Comparison of ENCODE assay signal across 10 mouse cellular contexts in genomic region chr8:122329553-122330239, GRCm38 (mm10). TPM values are rescaled to one million over a fixed set of nuclear protein-coding genes. Genes with fewer than 3 reads are reported as not detected.
DNase-seq lines count a peak whose midpoint lies in the region; ATAC-seq and TF ChIP-seq lines count a peak whose summit lies in the region.
"Had no signal": no experiment of that assay in that cellular context is flagged by ENCODE, and none has a peak within 500 bp of the region (broad histone marks: within the 10 kb centered on the region; RNA-seq: fewer than 3 reads in every experiment).

No protein-coding gene starts in this region.

- no peak for DNase-seq in hindbrain, embryonic 14.5 days (ENCODE audit: low spot score)
- no peak for DNase-seq in liver, postnatal 0 days
- DNase-seq in stomach, postnatal 0 days (ENCODE audit: low spot score) = no peak
- DNase-seq in cerebellum, adult 8-10 months = no peak
- no peak for DNase-seq in testis, postnatal 14 days (ENCODE audit: low spot score)
- DNase-seq: layer of hippocampus, adult 9-11 months had no signal

- H3K27ac ChIP-seq in hindbrain, embryonic 14.5 days = 0 out of 2 replicates have a peak overlapping the region, but pooled peaks have one; percentile 23
- H3K27ac ChIP-seq in liver, postnatal 0 days (ENCODE audit: low read depth) = peak overlapping the region; percentile 64
- H3K27ac ChIP-seq in stomach, postnatal 0 days (replicated peaks) = peak overlapping the region; percentile 74

- peaks cover 98% of the 10 kb centered on the region for H3K4me1 ChIP-seq in megakaryocyte, embryonic 14.5 days
- H3K4me1 ChIP-seq in hindbrain, embryonic 14.5 days (replicated peaks; ENCODE audit: control insufficient read depth, insufficient read depth, low read length) = peaks cover 15% of the 10 kb centered on the region
- H3K4me1 ChIP-seq in liver, postnatal 0 days (ENCODE audit: insufficient read depth) = peaks cover 55% of the 10 kb centered on the region
- no peaks in the 10 kb centered on the region for H3K4me1 ChIP-seq in stomach, postnatal 0 days (replicated peaks; ENCODE audit: control insufficient read depth, insufficient read depth)

- no peak overlapping the region for H3K9ac ChIP-seq in hindbrain, embryonic 14.5 days
- H3K9ac ChIP-seq in liver, postnatal 0 days (replicated peaks) = peak overlapping the region; percentile 55
- no peak overlapping the region for H3K9ac ChIP-seq in stomach, postnatal 0 days (ENCODE audit: low read length)

- TF ChIP-seq CTCF in liver, postnatal 0 days (IDR thresholded peaks at IDR 0.05; ENCODE audit: low read depth) = no peak
- no peak for TF ChIP-seq CTCF in stomach, postnatal 0 days (IDR thresholded peaks at IDR 0.05; ENCODE audit: low read depth)

- peak; percentile 89 for TF ChIP-seq EP300 in liver, postnatal 0 days (IDR thresholded peaks at IDR 0.05; ENCODE audit: low read depth)
- TF ChIP-seq EP300 in stomach, postnatal 0 days (optimal IDR thresholded peaks at IDR 0.05) = no peak

- WGBS in hindbrain, embryonic 14.5 days = 54% methylated on average over 22 of the region's 22 CpGs
- 52% methylated on average over 22 of the region's 22 CpGs for whole genome bisulfite sequencing in liver, postnatal 0 days (ENCODE audit: insufficient replicate concordance)
- 76% methylated on average over 22 of the region's 22 CpGs for WGBS in stomach, postnatal 0 days

- no peak for ATAC-seq in megakaryocyte, adult 5-6 weeks (ENCODE audit: poor library complexity, severe bottlenecking)
- no peak for ATAC-seq in hindbrain, embryonic 14.5 days (ENCODE audit: low FRiP score)
- peak; percentile 10 for ATAC-seq in liver, postnatal 0 days
- no peak for ATAC-seq in stomach, postnatal 0 days (ENCODE audit: low FRiP score, low TSS enrichment)
- ATAC-seq: Patski had no signal

- H3K9me3 ChIP-seq in megakaryocyte, embryonic 14.5 days = no peaks in the 10 kb centered on the region
- no peaks in the 10 kb centered on the region for H3K9me3 ChIP-seq in hindbrain, embryonic 14.5 days (ENCODE audit: control insufficient read depth, low read length)
- H3K9me3 ChIP-seq in liver, postnatal 0 days (ENCODE audit: low read length) = no peaks in the 10 kb centered on the region
- no peaks in the 10 kb centered on the region for H3K9me3 ChIP-seq in stomach, postnatal 0 days (ENCODE audit: control insufficient read depth, low read length)

- H3K4me2 ChIP-seq in hindbrain, embryonic 14.5 days (replicated peaks) = no peak overlapping the region
- peak overlapping the region; percentile 50 for H3K4me2 ChIP-seq in liver, postnatal 0 days (ENCODE audit: low read depth, low read length)
- H3K4me2 ChIP-seq in stomach, postnatal 0 days (replicated peaks; ENCODE audit: low read depth) = no peak overlapping the region

- peak overlapping the region; percentile 78 for H3K4me3 ChIP-seq in megakaryocyte, embryonic 14.5 days (replicated peaks)
- H3K4me3 ChIP-seq in hindbrain, embryonic 14.5 days (replicated peaks; ENCODE audit: low read length) = no peak overlapping the region
- H3K4me3 ChIP-seq in liver, postnatal 0 days (ENCODE audit: low read depth, low read length) = no peak overlapping the region
- no peak overlapping the region for H3K4me3 ChIP-seq in stomach, postnatal 0 days (ENCODE audit: low read depth, low read length)

- peaks cover 97% of the 10 kb centered on the region for H3K36me3 ChIP-seq in megakaryocyte, embryonic 14.5 days (replicated peaks; ENCODE audit: low read length)
- H3K36me3 ChIP-seq in hindbrain, embryonic 14.5 days (replicated peaks; ENCODE audit: control insufficient read depth, insufficient read depth) = no peaks in the 10 kb centered on the region
- H3K36me3 ChIP-seq in liver, postnatal 0 days (replicated peaks; ENCODE audit: insufficient read depth, low read length) = peaks cover 66% of the 10 kb centered on the region
- H3K36me3 ChIP-seq in stomach, postnatal 0 days (ENCODE audit: control insufficient read depth, insufficient read depth, low read length) = no peaks in the 10 kb centered on the region; the same call in 1 of the 2 replicates

- no peaks in the 10 kb centered on the region for H3K27me3 ChIP-seq in megakaryocyte, embryonic 14.5 days (replicated peaks)
- peaks cover 11% of the 10 kb centered on the region for H3K27me3 ChIP-seq in hindbrain, embryonic 14.5 days (ENCODE audit: control insufficient read depth, insufficient read depth, low read length)
- H3K27me3 ChIP-seq in liver, postnatal 0 days (ENCODE audit: insufficient read depth, low read length) = no peaks in the 10 kb centered on the region
- no peaks in the 10 kb centered on the region for H3K27me3 ChIP-seq in stomach, postnatal 0 days (ENCODE audit: control insufficient read depth, insufficient read depth, low read length)
- H3K27me3 ChIP-seq: Patski had no signal

RNA-seq across cellular contexts. Expression of gene Trhr2, which starts 30.9 kb away (rescaled TPM):
- polyA plus RNA-seq in megakaryocyte, embryonic 14.5 days (2012; ENCODE audit: insufficient read depth, low replicate concordance) = 1.8 TPM in 1 of 2 replicates, not detected in the other
- not detected in 2 replicates for total RNA-seq in megakaryocyte, adult 5-6 weeks (2015)
- not detected in 2 replicates for total RNA-seq in megakaryocyte, adult 5-6 weeks (2017)
- 0.21 TPM in 1 of 2 replicates, not detected in the other for polyA plus RNA-seq in hindbrain, embryonic 14.5 days (2014; fragmentation: Nextera tagmentation; extraction: Ambion mirVana)
- not detected in 2 replicates for polyA plus RNA-seq in liver, postnatal 0 days (2015; fragmentation: Nextera tagmentation; extraction: Ambion mirVana)
- not detected in 2 replicates for polyA plus RNA-seq in stomach, postnatal 0 days (2015; fragmentation: Nextera tagmentation; extraction: Ambion mirVana)
- total RNA-seq: granulocyte monocyte progenitor cell, adult 5-6 weeks had no signal

RNA-seq across cellular contexts. Expression of gene Zc3h18, which starts 46.7 kb away (rescaled TPM):
- polyA plus RNA-seq in megakaryocyte, embryonic 14.5 days (2012; ENCODE audit: insufficient read depth, low replicate concordance) = 80.4 and 130 TPM in 2 replicates
- total RNA-seq in megakaryocyte, adult 5-6 weeks (2015) = 19.6 and 22.0 TPM in 2 replicates
- total RNA-seq in megakaryocyte, adult 5-6 weeks (2017) = 50.2 and 63.1 TPM in 2 replicates
- polyA plus RNA-seq in hindbrain, embryonic 14.5 days (2014; fragmentation: Nextera tagmentation; extraction: Ambion mirVana) = 22.9 and 23.4 TPM in 2 replicates
- 12.8 and 15.6 TPM in 2 replicates for polyA plus RNA-seq in liver, postnatal 0 days (2015; fragmentation: Nextera tagmentation; extraction: Ambion mirVana)
- 19.4 and 19.8 TPM in 2 replicates for polyA plus RNA-seq in stomach, postnatal 0 days (2015; fragmentation: Nextera tagmentation; extraction: Ambion mirVana)

RNA-seq across cellular contexts. Expression of gene Zfpm1, which starts 47.8 kb away (rescaled TPM):
- 1,238 and 3,030 TPM in 2 replicates for polyA plus RNA-seq in megakaryocyte, embryonic 14.5 days (2012; ENCODE audit: insufficient read depth, low replicate concordance)
- 4.3 and 4.5 TPM in 2 replicates for total RNA-seq in megakaryocyte, adult 5-6 weeks (2015)
- total RNA-seq in megakaryocyte, adult 5-6 weeks (2017) = 4.8 and 5.6 TPM in 2 replicates
- 1.8 and 2.0 TPM in 2 replicates for polyA plus RNA-seq in hindbrain, embryonic 14.5 days (2014; fragmentation: Nextera tagmentation; extraction: Ambion mirVana)
- polyA plus RNA-seq in liver, postnatal 0 days (2015; fragmentation: Nextera tagmentation; extraction: Ambion mirVana) = 5.7 and 6.9 TPM in 2 replicates
- polyA plus RNA-seq in stomach, postnatal 0 days (2015; fragmentation: Nextera tagmentation; extraction: Ambion mirVana) = 2.3 and 2.8 TPM in 2 replicates

Comparison
In these comparisons a context has a peak if more than half of its experiments do, and no peak if none do; other contexts are left out.
1. H3K27ac ChIP-seq: peak in every context shown above with its lines; median percentile 74 in stomach, postnatal 0 days; 64 in liver, postnatal 0 days; 23 in hindbrain, embryonic 14.5 days.
2. RNA of gene Zfpm1, which starts 47.8 kb away (polyA plus RNA-seq): 1,238 to 3,030 TPM in megakaryocyte, embryonic 14.5 days; 5.7 to 6.9 TPM in liver, postnatal 0 days, 2.3 to 2.8 TPM in stomach, postnatal 0 days and 1.8 to 2.0 TPM in hindbrain, embryonic 14.5 days; every median in the first group is over 100 times any median in the second.